Mouse (Mus musculus): ENCODE measurements around the gene Ptprd.

DNA sequence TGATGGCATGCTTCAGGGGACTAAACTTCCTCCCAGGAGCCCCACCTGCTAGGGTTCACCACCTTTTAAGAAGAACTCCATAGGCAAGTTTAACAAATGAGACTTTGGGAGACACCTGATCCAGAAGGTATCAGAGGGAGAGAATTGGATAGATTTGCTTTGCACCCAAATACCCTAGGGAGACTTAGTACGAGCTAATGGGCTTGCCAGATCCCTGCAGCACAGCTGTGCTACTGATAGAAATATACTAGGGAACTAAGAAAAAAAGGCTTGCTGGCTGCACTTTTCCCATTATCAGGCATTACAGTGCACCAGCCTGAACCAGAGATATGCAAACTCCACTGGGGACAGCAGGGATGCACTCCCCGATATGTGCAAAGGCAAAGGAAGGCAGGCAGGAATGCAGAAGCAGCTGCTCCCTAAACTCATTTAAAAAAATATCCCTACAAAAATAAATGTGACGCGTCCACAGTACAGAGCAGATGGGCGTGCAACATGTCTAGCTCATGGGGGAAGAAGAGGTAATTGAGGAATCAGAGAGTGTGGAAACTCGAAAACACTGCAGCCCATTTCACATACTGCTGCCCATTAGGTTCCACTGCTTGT is 1831.3 kb downstream of the Ptprd start:
- no peak for TF ChIP-seq UBTF (IDR thresholded peaks at IDR 0.05; ENCODE audit: borderline replicate concordance, insufficient read depth, low read depth, low read length)
- TF ChIP-seq E2F4 (IDR thresholded peaks at IDR 0.05; ENCODE audit: borderline replicate concordance, low read depth, low read length): no peak
- no peak for TF ChIP-seq POLR2A (IDR thresholded peaks at IDR 0.05; ENCODE audit: control insufficient read depth in 1 of 2, insufficient read depth in 1 of 2, low read depth in 1 of 2, low read length in 2 of 2, poor library complexity in 1 of 2)
- TF ChIP-seq EP300 (IDR thresholded peaks at IDR 0.05; ENCODE audit: low read depth in 1 of 2, low read length in 2 of 2): no peak
- TF ChIP-seq MYB (IDR thresholded peaks at IDR 0.05; ENCODE audit: low read depth, low read length): no peak
- TF ChIP-seq TCF12 (IDR thresholded peaks at IDR 0.05; ENCODE audit: low read depth, low read length): no peak
- TF ChIP-seq CTCF (IDR thresholded peaks at IDR 0.05 in 2 of 3, conservative IDR thresholded peaks at IDR 0.05 in 1 of 3; ENCODE audit: control insufficient read depth in 1 of 3, insufficient read depth in 1 of 3, low read depth in 2 of 3, low read length in 3 of 3, poor library complexity in 1 of 3, severe bottlenecking in 1 of 3): no peak
- TF ChIP-seq USF2 (IDR thresholded peaks at IDR 0.05; ENCODE audit: borderline replicate concordance in 1 of 2, insufficient read depth in 1 of 2, low read depth in 1 of 2, low read length in 2 of 2): no peak

Measured in MEL (cell line).